Mouse (Mus musculus): ENCODE measurements around the gene Wdr81.

DNA sequence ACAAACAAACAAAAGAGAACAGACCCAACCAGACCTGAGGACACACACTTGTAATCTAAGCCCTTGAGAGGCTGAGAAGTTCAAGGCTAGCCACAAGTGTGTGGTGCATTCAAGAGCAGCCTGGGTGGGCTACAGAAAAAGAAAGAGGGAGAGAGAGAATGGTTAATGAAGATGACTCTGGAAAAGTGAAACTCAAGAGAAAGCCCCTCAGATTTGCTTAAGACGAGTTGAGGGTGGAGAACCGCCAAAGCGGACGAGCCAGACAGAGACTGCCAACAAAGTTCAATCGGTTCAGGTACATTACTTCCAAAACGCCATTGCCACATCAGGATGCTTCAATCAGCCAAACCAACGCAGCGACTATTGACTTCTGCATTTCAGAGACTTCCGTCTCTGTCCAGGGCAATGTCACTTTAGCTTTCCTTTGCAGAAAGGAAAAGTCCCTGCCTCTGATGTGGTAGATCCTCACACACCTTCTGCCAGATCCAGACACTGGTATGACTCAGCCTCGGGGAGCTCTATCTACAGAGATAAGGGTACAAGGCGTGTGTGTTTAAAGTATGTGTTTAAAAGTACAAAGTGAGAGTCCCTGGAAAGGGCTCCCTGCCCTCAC, 18.1 kb upstream of the Wdr81 start:
- no peak for TF ChIP-seq CTCF (IDR thresholded peaks at IDR 0.05; ENCODE audit: extremely low read depth, insufficient read depth, low read length)
- no peak for TF ChIP-seq POLR2A (IDR thresholded peaks at IDR 0.05; ENCODE audit: extremely low read depth, insufficient read depth, low read length)

Measured in cortical plate, adult 2 months (tissue).